Mouse (Mus musculus) midbrain, embryonic 12.5 days (tissue): Measurements from ENCODE around the gene Gimap3. TPM values are rescaled to one million over a fixed set of nuclear protein-coding genes. Genes with fewer than 3 reads are reported as not detected.

Experiments used
- ATAC-seq: fragments of 200-750 bp; cut with Nextera tagmentation; 2 replicates; pipeline ENCODE4 v1.8.0; 2017; ENCODE audit warnings: low read depth, moderate TSS enrichment, moderate library complexity; ENCODE audit not compliant: low FRiP score
- H3K27ac ChIP-seq: fragments of 300-500 bp; sonication (generic); replicated peaks from 2 replicates; pipeline ENCODE4 v1.5.1; 2016; ENCODE audit warnings: mild to moderate bottlenecking
- H3K27me3 ChIP-seq: fragments of 300-500 bp; sonication (generic); 2 replicates; pipeline ENCODE4 v1.6.1; 2016; ENCODE audit warnings: mild to moderate bottlenecking
- H3K36me3 ChIP-seq: fragments of 300-500 bp; sonication (generic); 2 replicates; pipeline ENCODE4 v1.6.1; 2016
- H3K4me1 ChIP-seq: fragments of 300-500 bp; sonication (generic); 2 replicates; pipeline ENCODE4 v1.6.1; 2016
- H3K4me2 ChIP-seq: fragments of 300-500 bp; sonication (generic); replicated peaks from 2 replicates; pipeline ENCODE4 v1.6.1; 2016; ENCODE audit warnings: mild to moderate bottlenecking, moderate library complexity
- H3K4me3 ChIP-seq: fragments of 300-500 bp; sonication (generic); 2 replicates; pipeline ENCODE4 v1.5.1; 2016; ENCODE audit warnings: mild to moderate bottlenecking
- H3K9ac ChIP-seq: fragments of 300-500 bp; sonication (generic); replicated peaks from 2 replicates; pipeline ENCODE4 v1.6.1; 2016; ENCODE audit warnings: mild to moderate bottlenecking, moderate library complexity
- H3K9me3 ChIP-seq: fragments of 300-500 bp; sonication (generic); 2 replicates; pipeline ENCODE4 v1.6.1; 2016; ENCODE audit warnings: mild to moderate bottlenecking
- WGBS: fragments of 180-500 bp; shearing (Covaris S2); methylation state at CpG from one replicate; pipeline ENCODE4 v1.1.7; 2016; 5-methylcytosine and 5-hydroxymethylcytosine counted together
- polyA plus RNA-seq: library from polyadenylated mRNA; unstranded; fragments of >200 nt; fragmentation: Nextera tagmentation; extraction: Ambion mirVana; gene quantifications from 2 replicates; pipeline ENCODE4 v1.2.1, GENCODE M21; 2016

Gimap3 gene
- polyA plus RNA-seq = not detected in 2 replicates

DNA sequence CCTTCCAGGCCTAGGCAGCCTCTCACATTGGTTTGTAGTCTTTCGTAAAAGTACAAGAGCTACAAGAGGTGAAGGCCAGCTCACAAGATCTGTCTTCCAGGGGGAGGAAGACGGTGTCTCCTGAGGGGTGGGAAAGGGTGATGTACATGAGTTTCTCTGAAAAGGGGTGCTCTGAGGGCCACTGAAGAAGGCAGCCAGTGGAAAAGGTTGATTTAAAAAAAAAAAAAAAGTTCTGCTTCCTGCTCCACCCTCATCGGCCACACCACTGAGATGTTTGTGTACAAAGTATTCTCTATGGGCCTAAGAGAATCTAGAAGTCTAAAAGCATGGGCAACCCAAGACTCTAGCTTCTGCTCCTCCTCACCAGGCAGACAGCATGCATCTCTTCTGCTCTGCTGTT lies at the start of gene Gimap3:
Gene Gimap3, minus strand, starts transcription at position 156 of the 400 bp plus-strand sequence.
- no peak for ATAC-seq
- WGBS = 84% methylated on average over 3 of the region's 3 CpGs

DNA sequence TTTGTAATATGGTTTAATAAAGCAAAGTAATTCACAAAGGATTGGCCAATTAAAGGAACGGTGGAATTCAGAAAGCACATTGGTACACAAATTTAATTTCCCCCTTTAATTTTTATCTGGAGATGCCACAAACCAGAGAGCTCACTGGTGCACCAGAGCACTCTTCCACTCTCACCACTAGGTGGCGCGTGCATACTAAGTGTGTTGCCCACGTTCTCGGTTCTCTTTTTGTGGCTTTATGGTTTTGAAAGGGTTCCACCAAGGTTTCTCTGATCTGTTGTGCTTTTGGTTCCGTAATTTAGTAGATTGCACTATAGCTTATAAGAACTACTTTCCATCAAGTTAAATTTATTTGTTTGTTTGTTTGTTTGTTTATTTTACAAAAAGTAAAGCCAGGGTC lies 47.2 kb upstream of the Gimap3 start:
- Histone ChIP-seq H3K27me3 (no peaks in the 10 kb centered on the region), H3K9me3 (no peaks in the 10 kb centered on the region), H3K4me1 (no peaks in the 10 kb centered on the region), H3K27ac (no peak overlapping the region), H3K36me3 (no peaks in the 10 kb centered on the region), H3K4me3 (no peak overlapping the region), H3K4me2 (no peak overlapping the region), H3K9ac (no peak overlapping the region)
- ATAC-seq = no peak
- 11% methylated on average over 6 of the region's 6 CpGs for WGBS

More for the DNA sequence above, at the start of gene Gimap3:
- Histone ChIP-seq H3K9me3 (no peaks in the 10 kb centered on the region), H3K27me3 (no peaks in the 10 kb centered on the region), H3K27ac (no peak within 1 kb of the TSS), H3K9ac (no peak within 1 kb of the TSS), H3K4me1 (no peaks in the 10 kb centered on the region), H3K4me2 (no peak within 1 kb of the TSS), H3K36me3 (no peaks in the 10 kb centered on the region), H3K4me3 (no peak within 1 kb of the TSS)

DNA sequence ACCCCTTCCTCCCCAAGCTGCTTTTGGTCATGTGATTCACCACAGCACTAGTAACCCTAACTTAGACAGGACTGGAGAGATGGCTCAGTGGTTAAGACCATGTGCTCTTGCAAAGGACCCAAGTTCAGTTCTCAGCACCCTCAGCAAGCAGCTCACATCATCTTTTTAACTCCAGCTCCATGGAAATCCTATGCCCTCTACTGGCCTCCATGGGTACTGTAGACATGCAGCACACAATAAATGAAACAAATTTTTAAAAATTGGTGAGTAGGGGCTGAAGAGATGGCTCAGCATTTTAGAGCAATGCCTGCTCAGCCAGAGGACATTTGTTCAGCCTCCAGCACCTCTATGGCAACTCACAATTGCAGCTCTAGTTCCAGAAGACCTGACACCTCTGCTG lies 44.4 kb upstream of the Gimap3 start:
- no peak overlapping the region for H3K4me2 ChIP-seq

DNA sequence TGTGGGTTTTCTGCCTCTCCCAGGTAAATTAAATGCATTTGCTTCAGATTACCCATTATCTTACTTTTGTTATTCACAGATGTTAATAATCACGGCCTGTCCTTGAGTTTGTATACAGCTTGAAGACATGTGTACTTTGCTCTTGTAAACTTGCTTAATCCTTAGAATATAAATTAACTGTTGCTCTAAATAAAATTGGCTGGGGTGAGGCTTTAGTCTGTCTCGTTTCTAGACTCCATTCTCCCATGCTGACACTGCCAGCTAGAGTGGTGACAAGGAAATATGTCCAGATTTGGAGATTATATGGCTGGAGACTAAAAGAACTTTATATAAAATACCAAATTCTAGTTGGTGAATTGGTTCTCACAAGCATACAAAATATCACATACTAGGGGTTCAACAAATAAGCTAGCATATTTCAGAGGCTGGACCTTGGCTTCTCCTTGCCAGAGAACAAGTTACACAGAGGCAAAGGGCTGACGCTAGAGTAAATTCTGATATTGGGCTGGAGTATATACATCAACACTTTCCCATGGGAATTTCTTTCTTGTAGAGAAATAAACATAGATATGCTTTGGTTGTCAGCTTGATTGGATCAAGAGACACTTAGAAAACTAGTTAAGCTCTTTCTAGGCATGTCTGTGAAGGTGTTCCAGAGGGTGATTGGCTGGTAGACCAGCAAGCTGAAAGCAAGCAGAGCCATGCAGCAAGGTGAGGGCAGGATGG lies 39.0 kb upstream of the Gimap3 start:
- Histone ChIP-seq H3K4me3 (no peak overlapping the region), H3K9me3 (0 out of 2 replicates have a peak, but pooled peaks cover 2% of the 10 kb centered on the region), H3K4me2 (no peak overlapping the region), H3K27me3 (no peaks in the 10 kb centered on the region), H3K9ac (no peak overlapping the region), H3K27ac (no peak overlapping the region), H3K4me1 (no peaks in the 10 kb centered on the region), H3K36me3 (no peaks in the 10 kb centered on the region)
- ATAC-seq = no peak
- 76% methylated on average over 3 of the region's 3 CpGs for WGBS

More for the DNA sequence above, 44.4 kb upstream of the Gimap3 start:
- Histone ChIP-seq H3K27me3 (no peaks in the 10 kb centered on the region), H3K27ac (no peak overlapping the region), H3K4me1 (no peaks in the 10 kb centered on the region), H3K36me3 (no peaks in the 10 kb centered on the region), H3K9ac (no peak overlapping the region), H3K9me3 (no peaks in the 10 kb centered on the region), H3K4me3 (no peak overlapping the region)
- ATAC-seq = no peak

DNA sequence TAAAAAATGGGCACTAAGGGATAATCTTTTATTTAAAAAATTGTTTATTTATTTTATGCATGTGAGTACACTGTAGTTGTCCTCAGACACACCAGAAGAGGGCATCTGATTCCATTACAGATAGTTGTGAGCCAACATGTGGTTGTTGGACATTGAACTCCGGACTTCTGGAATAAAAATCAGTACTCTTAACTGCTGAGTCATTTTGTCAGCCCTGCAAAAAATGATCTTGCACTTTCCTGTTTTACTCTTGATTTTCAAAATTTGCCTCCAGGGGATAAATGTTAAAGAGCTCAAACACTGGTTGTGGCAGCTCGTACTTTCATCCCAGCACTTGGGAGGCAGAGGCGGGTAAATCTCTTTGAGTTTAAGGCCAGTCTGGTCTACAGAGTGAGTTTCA lies 36.1 kb upstream of the Gimap3 start:
- WGBS = 91% methylated on average over 3 of the region's 3 CpGs
- Histone ChIP-seq H3K27me3 (no peaks in the 10 kb centered on the region), H3K9ac (no peak overlapping the region)

DNA sequence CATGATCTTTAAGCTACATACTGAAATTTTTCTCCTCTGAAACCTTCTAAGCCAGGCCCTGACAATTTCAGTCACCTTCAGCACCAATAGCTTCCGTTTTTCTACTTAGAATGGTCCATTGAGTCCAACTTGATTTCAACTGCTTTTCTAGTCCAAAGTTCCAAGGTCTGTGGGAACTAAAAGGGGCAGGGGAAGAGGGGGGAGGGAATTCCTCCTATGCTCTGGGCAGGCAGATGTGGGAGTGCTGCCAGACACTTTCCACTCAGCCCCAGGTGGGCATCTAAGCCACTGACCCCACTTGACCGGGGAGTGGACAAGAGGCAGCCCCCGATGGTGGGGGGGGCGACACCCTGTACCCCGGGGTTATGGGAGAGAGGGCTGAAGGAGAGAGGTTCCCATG lies 33.7 kb upstream of the Gimap3 start:
- WGBS = 89% methylated on average over 5 of the region's 5 CpGs
- Histone ChIP-seq H3K4me3 (no peak overlapping the region), H3K9ac (no peak overlapping the region), H3K9me3 (0 out of 2 replicates have a peak, but pooled peaks cover 2% of the 10 kb centered on the region), H3K4me1 (no peaks in the 10 kb centered on the region), H3K27me3 (no peaks in the 10 kb centered on the region), H3K36me3 (no peaks in the 10 kb centered on the region), H3K27ac (no peak overlapping the region), H3K4me2 (no peak overlapping the region)
- no peak for ATAC-seq

More for the DNA sequence above, 36.1 kb upstream of the Gimap3 start:
- no peak for ATAC-seq
- Histone ChIP-seq H3K9me3 (0 out of 2 replicates have a peak, but pooled peaks cover 2% of the 10 kb centered on the region), H3K4me3 (no peak overlapping the region), H3K27ac (no peak overlapping the region), H3K4me1 (no peaks in the 10 kb centered on the region), H3K36me3 (no peaks in the 10 kb centered on the region), H3K4me2 (no peak overlapping the region)

DNA sequence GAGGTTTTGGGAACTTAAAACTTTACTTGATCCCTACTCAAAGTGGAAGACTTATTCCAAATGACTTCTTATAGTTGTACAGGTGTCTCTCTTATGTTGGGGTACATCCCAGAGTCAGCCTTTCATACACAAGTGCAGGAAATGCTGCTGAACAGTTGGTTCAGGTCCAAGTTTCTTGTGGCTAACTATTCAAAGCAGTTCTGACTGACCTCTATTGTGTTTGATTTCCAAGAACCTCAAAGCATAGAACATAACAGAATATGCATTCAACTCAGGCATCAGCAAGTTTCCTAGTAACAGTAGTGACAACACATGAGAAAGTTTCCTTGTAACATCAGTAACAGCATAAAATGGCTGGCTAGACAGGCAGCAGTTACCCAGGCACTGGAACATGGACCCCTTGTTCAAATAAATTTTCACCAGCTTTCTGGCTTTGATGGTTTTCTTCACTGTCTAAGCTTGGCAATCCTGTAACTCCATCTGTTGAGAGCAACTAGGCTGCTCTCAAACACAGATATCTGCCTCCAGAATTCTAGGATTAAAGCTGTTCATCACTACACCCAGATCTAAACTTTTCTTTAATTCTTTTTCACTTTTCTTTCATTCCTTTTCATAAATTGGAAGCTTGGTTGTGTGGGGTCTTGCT lies 32.9 kb upstream of the Gimap3 start:
- H3K27me3 ChIP-seq = no peaks in the 10 kb centered on the region
- H3K9me3 ChIP-seq = 0 out of 2 replicates have a peak, but pooled peaks cover 2% of the 10 kb centered on the region
- no peak overlapping the region for H3K4me2 ChIP-seq
- H3K9ac ChIP-seq = no peak overlapping the region
- no peaks in the 10 kb centered on the region for H3K4me1 ChIP-seq
- H3K27ac ChIP-seq = no peak overlapping the region
- no peak for ATAC-seq
- H3K36me3 ChIP-seq = no peaks in the 10 kb centered on the region
- H3K4me3 ChIP-seq = no peak overlapping the region

DNA sequence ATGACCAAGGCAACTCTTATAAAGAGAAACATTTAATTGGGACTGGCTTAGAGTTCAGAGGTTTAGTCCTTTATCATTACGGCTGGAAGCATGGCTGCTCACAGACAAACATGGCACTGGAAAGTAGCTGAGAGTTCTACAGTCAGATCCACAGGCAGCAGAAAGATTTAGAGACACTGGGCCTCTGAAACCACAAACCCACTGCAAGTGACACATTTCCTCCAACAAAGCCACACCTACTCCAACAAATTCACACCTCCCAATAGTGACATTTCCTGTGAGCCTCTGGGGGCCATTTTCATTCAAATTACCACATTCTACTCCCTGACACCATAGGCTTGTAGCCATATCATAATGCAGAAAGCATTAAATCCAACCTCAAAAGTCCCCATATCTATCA lies 31.2 kb upstream of the Gimap3 start:
- H3K9me3 ChIP-seq = 0 out of 2 replicates have a peak, but pooled peaks cover 2% of the 10 kb centered on the region
- H3K4me2 ChIP-seq = no peak overlapping the region
- H3K4me3 ChIP-seq = no peak overlapping the region
- ATAC-seq = no peak
- no peaks in the 10 kb centered on the region for H3K4me1 ChIP-seq
- no peaks in the 10 kb centered on the region for H3K36me3 ChIP-seq
- H3K27me3 ChIP-seq = no peaks in the 10 kb centered on the region
- no peak overlapping the region for H3K27ac ChIP-seq
- H3K9ac ChIP-seq = no peak overlapping the region
- WGBS = 94% methylated on average over 1 of the region's 1 CpGs

DNA sequence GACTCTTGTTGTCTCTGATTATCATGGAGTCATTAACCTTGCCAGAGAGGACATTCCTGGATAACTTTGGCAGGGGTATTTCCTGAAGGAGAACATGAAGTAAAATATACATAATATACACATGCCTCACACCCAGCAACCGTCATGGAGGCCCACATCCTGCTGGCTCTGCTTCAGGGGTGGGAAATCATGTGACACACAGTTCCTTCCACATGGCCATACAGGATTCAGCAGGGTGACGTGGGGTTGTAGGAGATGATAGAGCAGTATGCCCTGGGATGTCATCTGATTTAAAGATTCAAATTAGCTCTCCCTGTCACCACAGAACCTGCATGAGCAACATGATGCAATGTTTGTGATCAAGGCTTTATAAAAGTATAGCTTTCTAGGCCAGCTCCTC lies 17.2 kb upstream of the Gimap3 start:
- no peaks in the 10 kb centered on the region for H3K27me3 ChIP-seq
- no peak overlapping the region for H3K9ac ChIP-seq
- H3K36me3 ChIP-seq = no peaks in the 10 kb centered on the region
- ATAC-seq = no peak
- H3K4me1 ChIP-seq = no peaks in the 10 kb centered on the region
- 91% methylated on average over 2 of the region's 2 CpGs for WGBS
- H3K4me3 ChIP-seq = no peak overlapping the region
- H3K4me2 ChIP-seq = no peak overlapping the region
- no peaks in the 10 kb centered on the region for H3K9me3 ChIP-seq
- no peak overlapping the region for H3K27ac ChIP-seq

DNA sequence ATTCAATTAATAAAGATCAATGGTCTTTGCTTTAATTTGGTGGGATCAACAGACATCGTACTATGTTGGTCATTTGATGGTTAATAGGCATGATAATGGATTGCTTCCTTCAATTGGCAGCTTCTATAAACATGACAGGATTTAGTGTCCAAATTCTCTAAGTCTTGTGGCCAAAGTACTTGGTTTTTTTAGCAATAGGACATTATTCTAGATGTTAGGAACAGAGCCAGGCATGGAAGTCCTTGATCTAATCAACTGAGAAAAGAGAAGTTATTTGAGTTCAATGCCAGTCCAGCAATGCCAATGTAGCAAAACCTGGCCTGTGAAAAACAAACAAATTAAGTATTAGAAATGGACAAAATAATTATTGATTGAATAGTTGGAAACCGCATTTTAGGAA lies 14.9 kb upstream of the Gimap3 start:
- 84% methylated on average over 2 of the region's 2 CpGs for WGBS
- H3K9ac ChIP-seq = no peak overlapping the region
- no peaks in the 10 kb centered on the region for H3K9me3 ChIP-seq
- H3K4me1 ChIP-seq = no peaks in the 10 kb centered on the region
- no peaks in the 10 kb centered on the region for H3K36me3 ChIP-seq
- no peak overlapping the region for H3K27ac ChIP-seq
- no peaks in the 10 kb centered on the region for H3K27me3 ChIP-seq
- ATAC-seq = no peak
- H3K4me2 ChIP-seq = no peak overlapping the region
- no peak overlapping the region for H3K4me3 ChIP-seq

DNA sequence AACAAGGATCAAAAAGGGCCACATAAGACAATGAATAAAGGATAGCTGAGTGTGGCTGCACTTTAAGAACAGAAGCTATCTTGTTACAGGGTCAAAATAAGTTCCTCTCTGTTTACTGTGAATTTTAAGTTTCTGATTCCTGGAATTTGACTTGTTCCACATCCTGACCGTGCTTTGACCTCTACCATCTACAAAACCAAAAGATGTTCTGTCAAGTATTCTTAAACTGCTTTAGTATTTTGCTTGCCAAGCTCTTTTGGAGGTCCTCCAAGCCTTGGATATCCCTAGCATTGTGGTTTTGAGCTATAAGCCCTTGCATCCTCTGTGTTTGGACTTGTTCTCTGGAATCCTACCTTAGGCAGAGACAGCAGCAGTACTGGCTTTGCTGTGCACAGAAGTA lies 14.5 kb upstream of the Gimap3 start:
- Histone ChIP-seq H3K4me3 (no peak overlapping the region), H3K4me2 (no peak overlapping the region), H3K4me1 (no peaks in the 10 kb centered on the region), H3K36me3 (no peaks in the 10 kb centered on the region), H3K9ac (no peak overlapping the region), H3K27ac (no peak overlapping the region), H3K27me3 (no peaks in the 10 kb centered on the region), H3K9me3 (no peaks in the 10 kb centered on the region)
- ATAC-seq = no peak
- WGBS = 80% methylated on average over 1 of the region's 1 CpGs

DNA sequence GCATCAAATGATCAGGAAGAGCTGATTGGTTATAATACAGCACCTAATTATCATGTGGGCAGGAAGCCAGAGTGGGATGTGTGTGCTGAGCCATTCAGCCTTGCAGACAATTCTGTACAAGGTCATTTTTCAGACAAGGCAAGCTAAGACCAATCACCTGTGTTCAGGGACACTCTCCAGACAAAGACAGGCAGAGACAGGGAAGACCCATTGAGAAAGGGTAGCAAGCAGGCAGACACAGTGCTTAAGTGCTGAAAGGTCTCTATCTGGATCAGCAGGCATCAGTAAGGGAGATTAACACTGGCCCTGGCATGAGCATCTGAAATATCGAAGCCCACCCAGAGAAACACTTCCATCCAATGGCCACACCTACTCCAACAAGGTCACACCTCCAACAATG lies 13.8 kb upstream of the Gimap3 start:
- Histone ChIP-seq H3K4me2 (no peak overlapping the region), H3K9ac (no peak overlapping the region), H3K36me3 (no peaks in the 10 kb centered on the region), H3K27ac (no peak overlapping the region), H3K9me3 (no peaks in the 10 kb centered on the region), H3K27me3 (no peaks in the 10 kb centered on the region), H3K4me1 (no peaks in the 10 kb centered on the region), H3K4me3 (no peak overlapping the region)
- no peak for ATAC-seq
- WGBS = 100% methylated on average over 1 of the region's 1 CpGs
